Mouse (Mus musculus) intestine, embryonic 16.5 days (tissue): Measurements from ENCODE around the gene Ntrk3. TPM values are rescaled to one million over a fixed set of nuclear protein-coding genes. Genes with fewer than 3 reads are reported as not detected.

Experiments used
- ATAC-seq: fragments of 200-750 bp; cut with Nextera tagmentation; 2 replicates; pipeline ENCODE4 v1.8.0; 2017; ENCODE audit warnings: moderate TSS enrichment, moderate library complexity
- H3K27ac ChIP-seq: fragments of 300-500 bp; sonication (generic); 2 replicates; pipeline ENCODE4 v1.5.1; 2014; ENCODE audit warnings: mild to moderate bottlenecking, low read length
- H3K27me3 ChIP-seq: fragments of 300-500 bp; sonication (generic); replicated peaks from 2 replicates; pipeline ENCODE4 v1.6.1; 2014; ENCODE audit warnings: low read length, control low read depth, mixed read lengths; ENCODE audit not compliant: control insufficient read depth, insufficient read depth
- H3K36me3 ChIP-seq: fragments of 300-500 bp; sonication (generic); 2 replicates; pipeline ENCODE4 v1.6.1; 2014; ENCODE audit warnings: low read length, control low read depth; ENCODE audit not compliant: control insufficient read depth, insufficient read depth
- H3K4me1 ChIP-seq: fragments of 300-500 bp; sonication (generic); 2 replicates; pipeline ENCODE4 v1.6.1; 2014; ENCODE audit warnings: low read length, control low read depth, mixed read lengths; ENCODE audit not compliant: control insufficient read depth, insufficient read depth
- H3K4me2 ChIP-seq: fragments of 300-500 bp; sonication (generic); 2 replicates; pipeline ENCODE4 v1.6.1; 2014; ENCODE audit warnings: low read depth, low read length, control low read depth
- H3K4me3 ChIP-seq: fragments of 300-500 bp; sonication (generic); 2 replicates; pipeline ENCODE4 v1.5.1; 2014; ENCODE audit warnings: mild to moderate bottlenecking, low read length
- H3K9ac ChIP-seq: fragments of 300-500 bp; sonication (generic); 2 replicates; pipeline ENCODE4 v1.6.1; 2014; ENCODE audit warnings: low read depth, low read length
- H3K9me3 ChIP-seq: fragments of 300-500 bp; sonication (generic); 2 replicates; pipeline ENCODE4 v1.6.1; 2016; ENCODE audit warnings: low read length, control low read depth; ENCODE audit not compliant: control insufficient read depth
- WGBS: fragments of 180-500 bp; shearing (Covaris S2); extraction: QIAGEN DNeasy Blood & Tissue Kit; methylation state at CpG from one replicate; pipeline ENCODE4 v1.1.7; 2014; 5-methylcytosine and 5-hydroxymethylcytosine counted together
- polyA plus RNA-seq: library from polyadenylated mRNA; unstranded; fragments of >200 nt; fragmentation: Nextera tagmentation; extraction: Ambion mirVana; gene quantifications from 2 replicates; pipeline ENCODE4 v1.2.1, GENCODE M21; 2015

The Ntrk3 gene
- polyA plus RNA-seq, 1 experiment from 2014 or later: 2.1 TPM

- peaks cover 4% of the 10 kb centered on the region for H3K4me1 ChIP-seq
- peak overlapping the region; percentile 56 for H3K9ac ChIP-seq
- WGBS: under 1% methylated on average over 52 of the region's 66 CpGs
- H3K36me3 ChIP-seq: no peaks in the 10 kb centered on the region
- H3K9me3 ChIP-seq: no peaks in the 10 kb centered on the region
- no peak for ATAC-seq
- peak overlapping the region; percentile 90 for H3K4me2 ChIP-seq
- H3K27me3 ChIP-seq: peaks cover 70% of the 10 kb centered on the region
- H3K27ac ChIP-seq: no peak overlapping the region
- H3K4me3 ChIP-seq: peak overlapping the region; percentile 54
Observed at GRCm38 (mm10) chr7:78578461-78579359, 159.1 kb downstream of the Ntrk3 start.

GRCm38 (mm10) chr7:78578111-78578460, 159.7 kb downstream of the Ntrk3 start:
- Histone ChIP-seq H3K27ac (no peak overlapping the region), H3K9ac (peak overlapping the region; percentile 56), H3K4me1 (peaks cover 4% of the 10 kb centered on the region), H3K4me2 (peak overlapping the region; percentile 90), H3K36me3 (no peaks in the 10 kb centered on the region), H3K4me3 (peak overlapping the region; percentile 54), H3K9me3 (no peaks in the 10 kb centered on the region), H3K27me3 (peaks cover 65% of the 10 kb centered on the region)
- WGBS: under 1% methylated on average over 19 of the region's 23 CpGs
- peak; percentile 47; the same call in 1 of the 2 replicates for ATAC-seq

- Histone ChIP-seq H3K4me2 (peak overlapping the region; percentile 90), H3K27me3 (peaks cover 61% of the 10 kb centered on the region), H3K9me3 (no peaks in the 10 kb centered on the region), H3K4me3 (peak overlapping the region; percentile 54), H3K27ac (no peak overlapping the region), H3K4me1 (peaks cover 4% of the 10 kb centered on the region), H3K9ac (peak overlapping the region; percentile 56), H3K36me3 (no peaks in the 10 kb centered on the region)
- WGBS: under 1% methylated on average over 49 of the region's 49 CpGs
- peak; percentile 53 for ATAC-seq
Observed at GRCm38 (mm10) chr7:78577462-78578110, 160.2 kb downstream of the Ntrk3 start.

GRCm38 (mm10) chr7:78576706-78577461, 160.9 kb downstream of the Ntrk3 start:
- 2% methylated on average over 35 of the region's 35 CpGs for WGBS
- H3K36me3 ChIP-seq: no peaks in the 10 kb centered on the region
- H3K4me2 ChIP-seq: peak overlapping the region; percentile 90
- H3K27ac ChIP-seq: no peak overlapping the region
- H3K9ac ChIP-seq: peak overlapping the region; percentile 15; the same call in 1 of the 2 replicates
- peak overlapping the region; percentile 54 for H3K4me3 ChIP-seq
- H3K27me3 ChIP-seq: peaks cover 61% of the 10 kb centered on the region
- no peaks in the 10 kb centered on the region for H3K9me3 ChIP-seq
- ATAC-seq: peak; percentile 71
- peaks cover 4% of the 10 kb centered on the region for H3K4me1 ChIP-seq

GRCm38 (mm10) chr7:78576169-78576568, 161.6 kb downstream of the Ntrk3 start:
- Histone ChIP-seq H3K9me3 (no peaks in the 10 kb centered on the region), H3K27ac (no peak overlapping the region), H3K4me3 (peak overlapping the region; percentile 54; the same call in 1 of the 2 replicates), H3K36me3 (no peaks in the 10 kb centered on the region), H3K4me1 (peaks cover 4% of the 10 kb centered on the region), H3K9ac (no peak overlapping the region), H3K27me3 (peaks cover 61% of the 10 kb centered on the region), H3K4me2 (peak overlapping the region; percentile 90; the same call in 1 of the 2 replicates)
- no peak for ATAC-seq
- 31% methylated on average over 5 of the region's 5 CpGs for WGBS

GRCm38 (mm10) chr7:78575556-78575955, 162.3 kb downstream of the Ntrk3 start:
- no peak overlapping the region for H3K27ac ChIP-seq
- peaks cover 4% of the 10 kb centered on the region for H3K4me1 ChIP-seq
- H3K9ac ChIP-seq: no peak overlapping the region
- H3K4me3 ChIP-seq: no peak overlapping the region; the same call in 1 of the 2 replicates
- WGBS: 19% methylated on average over 3 of the region's 3 CpGs
- H3K4me2 ChIP-seq: peak overlapping the region; percentile 16; the same call in 1 of the 2 replicates
- H3K9me3 ChIP-seq: no peaks in the 10 kb centered on the region
- no peaks in the 10 kb centered on the region for H3K36me3 ChIP-seq
- no peak for ATAC-seq
- H3K27me3 ChIP-seq: peaks cover 54% of the 10 kb centered on the region

- ATAC-seq: no peak
- no peaks in the 10 kb centered on the region for H3K36me3 ChIP-seq
- peaks cover 3% of the 10 kb centered on the region; the same call in 1 of the 2 replicates for H3K4me1 ChIP-seq
- no peaks in the 10 kb centered on the region for H3K9me3 ChIP-seq
- no peak overlapping the region for H3K4me3 ChIP-seq
- peaks cover 19% of the 10 kb centered on the region for H3K27me3 ChIP-seq
- no peak overlapping the region for H3K4me2 ChIP-seq
- 73% methylated on average over 2 of the region's 2 CpGs for WGBS
- H3K9ac ChIP-seq: no peak overlapping the region
- H3K27ac ChIP-seq: no peak overlapping the region
Observed at GRCm38 (mm10) chr7:78571196-78571595, 166.6 kb downstream of the Ntrk3 start.

- Histone ChIP-seq H3K27ac (no peak overlapping the region), H3K36me3 (no peaks in the 10 kb centered on the region), H3K4me1 (peaks cover 3% of the 10 kb centered on the region; the same call in 1 of the 2 replicates), H3K9ac (no peak overlapping the region), H3K9me3 (no peaks in the 10 kb centered on the region), H3K4me3 (peak overlapping the region; percentile 1; the same call in 1 of the 2 replicates), H3K27me3 (peaks cover 3% of the 10 kb centered on the region; the same call in 1 of the 2 replicates), H3K4me2 (peak overlapping the region; percentile 35; the same call in 1 of the 2 replicates)
- peak; percentile 38 for ATAC-seq
- WGBS: 11% methylated on average over 5 of the region's 5 CpGs
Observed at GRCm38 (mm10) chr7:78569255-78569618, 168.6 kb downstream of the Ntrk3 start.
